Mouse (Mus musculus): Measurements from ENCODE around the gene Aqp12. TPM values are rescaled to one million over a fixed set of nuclear protein-coding genes. Genes with fewer than 3 reads are reported as not detected.

The Aqp12 gene
- not detected for polyA plus RNA-seq (2017; shearing (Covaris generic))

GRCm38 (mm10) chr1:93006061-93006460 lies at the start of gene Aqp12:
Gene Aqp12, plus strand, starts transcription at chr1:93006334.

Other genes starting within 250 kb of the Aqp12 start
- 4.7 TPM for gene Gpc1, start 174.7 kb upstream of the Aqp12 start, polyA plus RNA-seq (2017; shearing (Covaris generic))
- gene Ankmy1, start 103.4 kb upstream of the Aqp12 start, polyA plus RNA-seq (2017; shearing (Covaris generic)), result 0.80 TPM
- 12.1 TPM for gene Dusp28, start 99.4 kb upstream of the Aqp12 start, polyA plus RNA-seq (2017; shearing (Covaris generic))
- gene Rnpepl1, start 95.6 kb upstream of the Aqp12 start, polyA plus RNA-seq (2017; shearing (Covaris generic)), result 146 TPM
- gene Capn10, start 72.0 kb upstream of the Aqp12 start, polyA plus RNA-seq (2017; shearing (Covaris generic)), result 14.9 TPM
- 0.47 TPM for gene Gpr35, start 55.5 kb upstream of the Aqp12 start, polyA plus RNA-seq (2017; shearing (Covaris generic))
- gene Kif1a, start 95.6 kb downstream of the Aqp12 start, polyA plus RNA-seq (2017; shearing (Covaris generic)), result not detected
- not detected for gene Agxt, start 128.9 kb downstream of the Aqp12 start, polyA plus RNA-seq (2017; shearing (Covaris generic))
- not detected for gene 2310007B03Rik, start 154.6 kb downstream of the Aqp12 start, polyA plus RNA-seq (2017; shearing (Covaris generic))
- not detected for gene Crocc2, start 162.4 kb downstream of the Aqp12 start, polyA plus RNA-seq (2017; shearing (Covaris generic))
- 0.19 TPM for gene Sned1, start 229.5 kb downstream of the Aqp12 start, polyA plus RNA-seq (2017; shearing (Covaris generic))